Mouse (Mus musculus) forebrain, embryonic 13.5 days (tissue): ENCODE measurements around the gene Hnrnpul1. TPM values are rescaled to one million over a fixed set of nuclear protein-coding genes. Genes with fewer than 3 reads are reported as not detected.
"Not testable (repeated sequence)": the region's sequence is repeated elsewhere in the genome, so short reads cannot be mapped to it uniquely, and the experiment has no call there.

ENCODE experiments used
- ATAC-seq: fragments of 200-750 bp; cut with Nextera tagmentation; 2 replicates; pipeline ENCODE4 v1.8.0; 2017
- H3K27ac ChIP-seq: fragments of 300-500 bp; sonication (generic); 2 replicates; pipeline ENCODE4 v1.5.1; 2015; ENCODE audit warnings: inconsistent platforms, mild to moderate bottlenecking, moderate library complexity
- H3K27me3 ChIP-seq: fragments of 300-500 bp; sonication (generic); 2 replicates; pipeline ENCODE4 v1.6.1; 2015; ENCODE audit warnings: mild to moderate bottlenecking, inconsistent platforms
- H3K36me3 ChIP-seq: fragments of 300-500 bp; sonication (generic); 2 replicates; pipeline ENCODE4 v1.6.1; 2015; ENCODE audit warnings: mild to moderate bottlenecking, inconsistent platforms; ENCODE audit not compliant: poor library complexity, severe bottlenecking
- H3K4me1 ChIP-seq: fragments of 300-500 bp; sonication (generic); 2 replicates; pipeline ENCODE4 v1.6.1; 2015; ENCODE audit warnings: inconsistent platforms
- H3K4me2 ChIP-seq: fragments of 300-500 bp; sonication (generic); 2 replicates; pipeline ENCODE4 v1.6.1; 2015; ENCODE audit warnings: inconsistent platforms, mild to moderate bottlenecking, moderate library complexity
- H3K4me3 ChIP-seq: fragments of 300-500 bp; sonication (generic); 2 replicates; pipeline ENCODE4 v1.5.1; 2015; ENCODE audit warnings: mild to moderate bottlenecking, inconsistent platforms
- H3K9ac ChIP-seq: fragments of 300-500 bp; sonication (generic); 2 replicates; pipeline ENCODE4 v1.6.1; 2015; ENCODE audit warnings: mild to moderate bottlenecking, inconsistent platforms
- H3K9me3 ChIP-seq: fragments of 300-500 bp; sonication (generic); replicated peaks from 2 replicates; pipeline ENCODE4 v1.6.1; 2016; ENCODE audit warnings: inconsistent platforms
- WGBS: fragments of 180-500 bp; shearing (Covaris S2); methylation state at CpG from one replicate; pipeline ENCODE4 v1.1.7; 2015; 5-methylcytosine and 5-hydroxymethylcytosine counted together
- polyA plus RNA-seq: library from polyadenylated mRNA; unstranded; fragments of >200 nt; fragmentation: Nextera tagmentation; extraction: Ambion mirVana; gene quantifications from 2 replicates; pipeline ENCODE4 v1.2.1, GENCODE M21; 2015

The Hnrnpul1 gene
- 60.8 and 65.0 TPM in 2 replicates for polyA plus RNA-seq

DNA sequence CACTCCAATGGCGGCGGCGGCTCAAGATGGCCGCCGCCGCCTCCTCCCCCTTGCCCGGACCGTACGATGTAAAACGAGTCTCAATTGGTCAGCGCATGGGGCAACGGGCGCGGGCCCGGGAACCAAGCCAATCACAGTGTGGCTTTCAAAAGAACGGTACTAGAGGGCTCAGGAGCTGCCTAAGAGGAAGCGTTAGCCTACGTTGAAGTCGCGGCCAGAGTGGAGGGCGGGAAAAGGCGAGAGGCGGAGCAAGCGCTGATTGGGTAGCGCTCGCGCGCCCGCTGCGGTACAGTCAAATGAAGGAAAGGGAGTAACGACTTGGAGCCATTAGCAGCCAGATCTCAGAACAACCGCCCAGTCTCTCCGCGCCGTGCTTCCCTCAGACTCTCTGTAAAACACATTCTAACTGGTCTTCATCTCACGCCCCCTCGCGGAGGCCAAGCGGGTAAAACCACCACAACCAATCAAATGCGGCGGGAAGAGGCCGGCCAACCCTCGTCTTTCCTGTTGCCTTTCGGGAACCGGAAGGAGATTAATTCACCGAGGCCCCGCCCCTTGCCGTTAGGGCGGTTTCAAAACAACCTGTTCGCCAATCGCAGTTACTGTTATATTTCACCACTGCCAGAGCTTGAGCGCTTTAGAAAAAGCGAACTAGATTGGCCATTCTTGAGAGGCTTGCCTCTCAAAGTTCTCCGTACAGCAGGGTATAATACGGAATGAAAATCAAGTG, at the start of gene Hnrnpul1:
Hnrnpul1 (minus strand) TSS at position 20 of the 730 bp plus-strand sequence.
- H3K4me3 ChIP-seq, result peak within 1 kb of the TSS; percentile 98
- H3K27ac ChIP-seq, result peak within 1 kb of the TSS; percentile 98
- no peaks in the 10 kb centered on the region for H3K9me3 ChIP-seq
- WGBS, result under 1% methylated on average over 55 of the region's 55 CpGs
- peaks cover 28% of the 10 kb centered on the region for H3K4me1 ChIP-seq
- peak; percentile 95 for ATAC-seq
- no peaks in the 10 kb centered on the region for H3K27me3 ChIP-seq
- peaks cover 16% of the 10 kb centered on the region for H3K36me3 ChIP-seq
- peak within 1 kb of the TSS; percentile 99 for H3K9ac ChIP-seq
- peak within 1 kb of the TSS; percentile 84 for H3K4me2 ChIP-seq

- WGBS, result 85% methylated on average over 13 of the region's 13 CpGs
- no peaks in the 10 kb centered on the region for H3K27me3 ChIP-seq
- no peak overlapping the region for H3K27ac ChIP-seq
- no peak overlapping the region for H3K9ac ChIP-seq
- H3K4me2 ChIP-seq, result no peak overlapping the region
- no peaks in the 10 kb centered on the region for H3K36me3 ChIP-seq
- H3K4me3 ChIP-seq, result no peak overlapping the region
- H3K4me1 ChIP-seq, result peaks cover 11% of the 10 kb centered on the region
- ATAC-seq, result no peak
- no peaks in the 10 kb centered on the region; the same call in 1 of the 2 replicates for H3K9me3 ChIP-seq
These were observed 48.9 kb upstream of the Hnrnpul1 start for GRCm38 (mm10) chr7:25803460-25803859.

DNA sequence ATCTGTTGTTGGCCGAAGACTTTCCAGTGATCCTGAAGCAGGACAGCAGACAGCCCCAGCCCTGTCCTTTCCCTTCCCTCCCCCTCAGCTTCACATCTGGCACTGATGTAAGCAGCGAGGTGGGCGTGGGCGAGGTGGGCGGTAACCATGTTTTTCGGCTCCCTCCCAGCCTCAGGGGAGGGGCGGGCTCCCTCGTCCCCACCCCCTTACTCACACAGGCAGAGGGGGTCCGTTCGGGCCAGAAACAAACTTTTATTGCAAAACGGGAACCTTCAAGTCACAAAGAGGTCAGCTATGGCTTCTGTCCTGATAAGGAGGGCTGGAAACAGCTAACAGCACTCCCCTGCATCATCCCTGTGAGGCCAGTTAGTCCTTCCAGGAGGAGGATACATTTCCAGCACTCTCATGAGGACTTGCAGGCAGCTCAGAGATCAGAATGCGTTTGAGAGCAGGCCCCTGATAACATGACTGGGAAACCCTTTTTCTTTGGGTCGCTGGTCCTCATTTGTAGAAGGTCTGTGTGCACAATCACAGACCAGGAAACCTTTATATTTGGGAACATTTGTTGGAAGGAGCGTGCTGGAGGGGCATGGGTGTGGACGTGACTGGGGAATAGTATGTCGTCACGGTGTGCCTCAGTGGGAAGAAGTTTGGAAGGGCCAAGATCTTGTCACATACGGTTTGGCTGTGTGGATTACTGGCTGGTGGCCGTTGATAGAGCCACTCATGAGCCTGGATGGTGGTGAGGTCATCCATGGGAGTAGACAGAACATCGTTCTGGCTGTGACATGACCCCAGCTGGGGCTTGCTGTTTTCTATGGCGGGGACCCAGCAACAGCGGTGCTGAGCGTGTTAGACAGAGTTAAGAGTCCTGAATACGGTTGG, 47.9 kb upstream of the Hnrnpul1 start:
- no peak overlapping the region for H3K4me3 ChIP-seq
- H3K4me1 ChIP-seq, result peaks cover 11% of the 10 kb centered on the region
- H3K9me3 ChIP-seq, result no peaks in the 10 kb centered on the region; the same call in 1 of the 2 replicates
- no peaks in the 10 kb centered on the region for H3K27me3 ChIP-seq
- no peak overlapping the region for H3K27ac ChIP-seq
- no peak for ATAC-seq
- no peaks in the 10 kb centered on the region for H3K36me3 ChIP-seq
- H3K9ac ChIP-seq, result no peak overlapping the region
- peak overlapping the region; percentile 24; the same call in 1 of the 2 replicates for H3K4me2 ChIP-seq
- WGBS, result 34% methylated on average over 24 of the region's 24 CpGs

DNA sequence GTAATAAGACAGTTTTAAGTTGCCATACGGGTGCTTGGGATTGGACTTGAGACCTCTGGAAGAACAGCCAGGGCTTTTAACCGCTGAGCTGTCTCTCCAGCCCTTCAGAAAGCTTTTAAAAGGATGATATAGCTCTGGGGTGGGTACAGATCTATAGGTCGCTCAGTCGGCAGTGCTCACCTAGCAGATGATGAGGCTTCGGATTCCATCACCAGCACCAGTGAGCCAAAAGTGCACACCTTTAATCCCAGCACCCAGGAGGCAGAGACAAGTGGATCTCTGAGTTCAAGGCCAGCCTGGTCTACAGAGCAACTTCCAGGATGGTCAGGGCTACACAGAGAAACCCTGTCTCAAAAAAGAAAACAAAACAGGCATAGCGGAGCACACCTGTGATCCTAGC, 46.5 kb upstream of the Hnrnpul1 start:
- no peaks in the 10 kb centered on the region; the same call in 1 of the 2 replicates for H3K9me3 ChIP-seq
- no peaks in the 10 kb centered on the region for H3K36me3 ChIP-seq
- 95% methylated on average over 6 of the region's 6 CpGs for WGBS
- H3K4me2 ChIP-seq, result no peak overlapping the region
- no peak overlapping the region for H3K9ac ChIP-seq
- no peak overlapping the region for H3K4me3 ChIP-seq
- peaks cover 10% of the 10 kb centered on the region for H3K4me1 ChIP-seq
- ATAC-seq, result no peak
- H3K27ac ChIP-seq, result no peak overlapping the region
- H3K27me3 ChIP-seq, result no peaks in the 10 kb centered on the region

- Histone ChIP-seq H3K27me3 (no peaks in the 10 kb centered on the region), H3K36me3 (no peaks in the 10 kb centered on the region), H3K9ac (no peak overlapping the region), H3K4me1 (0 out of 2 replicates have a peak, but pooled peaks cover 6% of the 10 kb centered on the region), H3K4me3 (no peak overlapping the region), H3K9me3 (no peaks in the 10 kb centered on the region; the same call in 1 of the 2 replicates), H3K4me2 (no peak overlapping the region), H3K27ac (no peak overlapping the region)
- WGBS, result 85% methylated on average over 1 of the region's 1 CpGs
- no peak for ATAC-seq
These were observed 44.8 kb upstream of the Hnrnpul1 start for GRCm38 (mm10) chr7:25799369-25799768.

DNA sequence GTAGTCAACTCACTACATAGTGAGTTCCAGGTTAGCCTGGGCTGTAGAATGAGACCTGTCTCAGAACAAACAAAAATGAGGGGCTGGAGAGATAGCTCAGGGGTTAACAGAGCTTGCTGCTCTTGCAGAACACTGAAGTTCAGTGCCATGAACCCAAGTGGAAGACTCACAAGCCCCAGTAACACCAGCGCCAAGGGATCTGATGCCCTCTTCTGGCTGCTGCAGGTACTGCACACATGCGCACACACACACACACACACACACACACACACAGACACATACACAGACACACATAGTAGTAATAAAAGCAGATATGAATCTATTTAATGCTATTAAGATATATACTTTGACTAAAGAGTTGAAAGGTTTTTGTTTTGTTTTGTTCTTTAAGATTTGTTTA, 44.0 kb upstream of the Hnrnpul1 start:
- no peak overlapping the region for H3K9ac ChIP-seq
- 0 out of 2 replicates have a peak, but pooled peaks cover 6% of the 10 kb centered on the region for H3K4me1 ChIP-seq
- 93% methylated on average over 2 of the region's 2 CpGs for WGBS
- no peak overlapping the region for H3K4me3 ChIP-seq
- H3K9me3 ChIP-seq, result no peaks in the 10 kb centered on the region; the same call in 1 of the 2 replicates
- ATAC-seq, result no peak
- no peak overlapping the region for H3K27ac ChIP-seq
- no peaks in the 10 kb centered on the region for H3K27me3 ChIP-seq
- H3K4me2 ChIP-seq, result no peak overlapping the region
- H3K36me3 ChIP-seq, result no peaks in the 10 kb centered on the region

- WGBS, result 86% methylated on average over 8 of the region's 8 CpGs
- no peak for ATAC-seq
- Histone ChIP-seq H3K9me3 (no peaks in the 10 kb centered on the region; the same call in 1 of the 2 replicates), H3K36me3 (no peaks in the 10 kb centered on the region), H3K9ac (no peak overlapping the region), H3K4me3 (no peak overlapping the region), H3K27me3 (no peaks in the 10 kb centered on the region), H3K27ac (no peak overlapping the region), H3K4me2 (no peak overlapping the region), H3K4me1 (no peaks in the 10 kb centered on the region)
These were observed 40.2 kb upstream of the Hnrnpul1 start for GRCm38 (mm10) chr7:25794775-25795174.

DNA sequence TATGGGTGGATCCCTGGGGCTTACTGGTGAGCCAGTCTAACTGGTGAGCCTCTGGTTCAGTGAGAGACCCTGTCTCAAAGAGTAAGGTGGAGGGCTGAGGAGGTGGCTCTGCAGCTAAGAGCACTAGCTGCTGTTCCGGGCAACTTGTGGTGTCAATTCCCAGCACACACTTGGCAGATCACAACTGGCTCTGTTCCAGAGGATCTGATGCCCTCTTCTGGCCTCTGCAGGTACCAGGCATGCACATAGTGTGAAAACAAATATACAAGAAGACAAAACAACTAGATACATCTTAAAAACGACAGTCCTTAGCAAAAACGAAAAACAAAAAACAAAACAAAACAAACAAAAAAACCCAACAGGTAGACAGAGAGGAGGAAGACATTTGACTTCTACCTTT, 39.1 kb upstream of the Hnrnpul1 start:
- Histone ChIP-seq H3K27me3 (no peaks in the 10 kb centered on the region), H3K4me2 (no peak overlapping the region), H3K4me1 (peaks cover 7% of the 10 kb centered on the region), H3K4me3 (no peak overlapping the region), H3K27ac (no peak overlapping the region), H3K9ac (no peak overlapping the region), H3K36me3 (no peaks in the 10 kb centered on the region), H3K9me3 (no peaks in the 10 kb centered on the region; the same call in 1 of the 2 replicates)
- WGBS, result 52% methylated on average over 3 of the region's 3 CpGs
- no peak for ATAC-seq

GRCm38 (mm10) chr7:25792966-25793365, 38.4 kb upstream of the Hnrnpul1 start:
- H3K4me2 ChIP-seq, result not testable (repeated sequence)

DNA sequence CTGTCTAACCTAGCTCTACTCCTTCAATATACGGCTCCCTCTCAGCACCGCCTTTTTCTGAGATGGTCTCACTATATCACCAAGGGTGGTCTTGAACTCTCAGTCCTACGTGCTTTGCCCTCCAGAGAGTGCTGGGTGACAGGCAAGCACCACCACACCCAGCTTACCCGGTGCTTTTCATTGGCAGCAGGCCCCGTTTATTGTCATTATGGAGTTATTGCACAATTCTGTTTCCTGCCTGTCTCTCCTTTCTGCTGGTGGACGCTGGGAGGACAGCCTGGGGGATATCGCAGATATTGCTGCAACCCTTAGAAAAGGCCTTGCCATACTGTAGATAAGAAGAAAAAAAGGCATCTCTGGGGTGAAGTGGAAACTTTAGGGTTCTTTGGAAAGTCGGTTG, 36.1 kb upstream of the Hnrnpul1 start:
- no peak overlapping the region for H3K4me3 ChIP-seq
- H3K9me3 ChIP-seq, result no peaks in the 10 kb centered on the region
- H3K27me3 ChIP-seq, result no peaks in the 10 kb centered on the region
- peaks cover 27% of the 10 kb centered on the region for H3K4me1 ChIP-seq
- no peak for ATAC-seq
- 77% methylated on average over 8 of the region's 8 CpGs for WGBS
- no peak overlapping the region for H3K4me2 ChIP-seq
- no peaks in the 10 kb centered on the region for H3K36me3 ChIP-seq
- H3K27ac ChIP-seq, result no peak overlapping the region
- no peak overlapping the region for H3K9ac ChIP-seq

More at GRCm38 (mm10) chr7:25792966-25793365, 38.4 kb upstream of the Hnrnpul1 start:
- ATAC-seq, H3K36me3 ChIP-seq, H3K27ac ChIP-seq, H3K9ac ChIP-seq, H3K27me3 ChIP-seq, H3K9me3 ChIP-seq, H3K4me3 ChIP-seq: not testable (repeated sequence)
- 76% methylated on average over 9 of the region's 9 CpGs for WGBS
- H3K4me1 ChIP-seq, result peaks cover 14% of the 10 kb centered on the region

GRCm38 (mm10) chr7:25789129-25789440, 34.5 kb upstream of the Hnrnpul1 start:
- ATAC-seq, result no peak
- H3K9ac ChIP-seq, result peak overlapping the region; percentile 68; the same call in 1 of the 2 replicates
- H3K4me3 ChIP-seq, result peak overlapping the region; percentile 47
- 12% methylated on average over 3 of the region's 3 CpGs for WGBS
- H3K27me3 ChIP-seq, result no peaks in the 10 kb centered on the region
- H3K9me3 ChIP-seq, result no peaks in the 10 kb centered on the region
- no peaks in the 10 kb centered on the region for H3K36me3 ChIP-seq
- peak overlapping the region; percentile 78 for H3K4me2 ChIP-seq
- H3K4me1 ChIP-seq, result peaks cover 27% of the 10 kb centered on the region
- peak overlapping the region; percentile 65 for H3K27ac ChIP-seq
